Mouse (Mus musculus) gastrocnemius, adult 18-20 months (tissue): ENCODE measurements around the gene Fam102b. TPM values are rescaled to one million over a fixed set of nuclear protein-coding genes. Genes with fewer than 3 reads are reported as not detected.

Source experiments
- DNase-seq: peaks from one replicate; pipeline ENCODE4 v3.0.0; 2021; ENCODE audit warnings: low spot score
- total RNA-seq, 2 experiments: library from RNA; stranded (reverse); gene quantifications; 2 replicates each; pipeline ENCODE4 v1.2.3; 2021

The Fam102b gene
- total RNA-seq, 2 experiments from 2014 or later, result 5.2 to 6.1 TPM

GRCm38 (mm10) chr3:109012595-109012994 is 14.8 kb downstream of the Fam102b start:
- no peak for DNase-seq

GRCm38 (mm10) chr3:109010489-109011260 is 16.7 kb downstream of the Fam102b start:
- peak; percentile 59 for DNase-seq

- DNase-seq, result no peak
Observed at GRCm38 (mm10) chr3:109008180-109008579, 19.2 kb downstream of the Fam102b start.

GRCm38 (mm10) chr3:109005777-109006176 is 21.6 kb downstream of the Fam102b start:
- no peak for DNase-seq

GRCm38 (mm10) chr3:108999173-108999572 is 28.2 kb downstream of the Fam102b start:
- DNase-seq, result no peak

GRCm38 (mm10) chr3:108997762-108998161 is 29.6 kb downstream of the Fam102b start:
- DNase-seq, result no peak

- no peak for DNase-seq
Observed at GRCm38 (mm10) chr3:108997284-108997683, 30.1 kb downstream of the Fam102b start.

- no peak for DNase-seq
Observed at GRCm38 (mm10) chr3:108995379-108995778, 32.0 kb downstream of the Fam102b start.

- no peak for DNase-seq
Observed at GRCm38 (mm10) chr3:108994477-108994876, 32.9 kb downstream of the Fam102b start.

- DNase-seq, result peak; percentile 42
Observed at GRCm38 (mm10) chr3:108989971-108990548, 37.3 kb downstream of the Fam102b start.

- DNase-seq, result no peak
Observed at GRCm38 (mm10) chr3:108987009-108987659, 40.3 kb downstream of the Fam102b start.

- DNase-seq, result no peak
Observed at GRCm38 (mm10) chr3:108986534-108986933, 40.9 kb downstream of the Fam102b start.

- DNase-seq, result no peak
Observed at GRCm38 (mm10) chr3:108983989-108984388, 43.4 kb downstream of the Fam102b start.

GRCm38 (mm10) chr3:108981946-108982345 is 45.5 kb downstream of the Fam102b start:
- no peak for DNase-seq

- DNase-seq, result no peak
Observed at GRCm38 (mm10) chr3:108977340-108978030, 49.9 kb downstream of the Fam102b start.

GRCm38 (mm10) chr3:108974920-108975485 is 52.4 kb downstream of the Fam102b start:
- DNase-seq, result no peak

- DNase-seq, result no peak
Observed at GRCm38 (mm10) chr3:108973980-108974660, 53.3 kb downstream of the Fam102b start.

GRCm38 (mm10) chr3:108966051-108966450 is 61.4 kb downstream of the Fam102b start:
- no peak for DNase-seq

- no peak for DNase-seq
Observed at GRCm38 (mm10) chr3:108964361-108965044, 62.9 kb downstream of the Fam102b start.

- DNase-seq, result no peak
Observed at GRCm38 (mm10) chr3:108963776-108964175, 63.6 kb downstream of the Fam102b start.
